Mouse (Mus musculus) effector memory CD4-positive, alpha-beta T cell, adult 5 months (primary cell): ENCODE measurements around the gene Pdgfb. TPM values are rescaled to one million over a fixed set of nuclear protein-coding genes. Genes with fewer than 3 reads are reported as not detected.

Experiments used
- polyA plus RNA-seq: library from polyadenylated mRNA; unstranded; fragments of 100-300 nt; shearing (Covaris generic); gene quantifications from one replicate; pipeline ENCODE4 v1.2.1, GENCODE M21; 2017

Gene Pdgfb
- 0.19 TPM for polyA plus RNA-seq

DNA sequence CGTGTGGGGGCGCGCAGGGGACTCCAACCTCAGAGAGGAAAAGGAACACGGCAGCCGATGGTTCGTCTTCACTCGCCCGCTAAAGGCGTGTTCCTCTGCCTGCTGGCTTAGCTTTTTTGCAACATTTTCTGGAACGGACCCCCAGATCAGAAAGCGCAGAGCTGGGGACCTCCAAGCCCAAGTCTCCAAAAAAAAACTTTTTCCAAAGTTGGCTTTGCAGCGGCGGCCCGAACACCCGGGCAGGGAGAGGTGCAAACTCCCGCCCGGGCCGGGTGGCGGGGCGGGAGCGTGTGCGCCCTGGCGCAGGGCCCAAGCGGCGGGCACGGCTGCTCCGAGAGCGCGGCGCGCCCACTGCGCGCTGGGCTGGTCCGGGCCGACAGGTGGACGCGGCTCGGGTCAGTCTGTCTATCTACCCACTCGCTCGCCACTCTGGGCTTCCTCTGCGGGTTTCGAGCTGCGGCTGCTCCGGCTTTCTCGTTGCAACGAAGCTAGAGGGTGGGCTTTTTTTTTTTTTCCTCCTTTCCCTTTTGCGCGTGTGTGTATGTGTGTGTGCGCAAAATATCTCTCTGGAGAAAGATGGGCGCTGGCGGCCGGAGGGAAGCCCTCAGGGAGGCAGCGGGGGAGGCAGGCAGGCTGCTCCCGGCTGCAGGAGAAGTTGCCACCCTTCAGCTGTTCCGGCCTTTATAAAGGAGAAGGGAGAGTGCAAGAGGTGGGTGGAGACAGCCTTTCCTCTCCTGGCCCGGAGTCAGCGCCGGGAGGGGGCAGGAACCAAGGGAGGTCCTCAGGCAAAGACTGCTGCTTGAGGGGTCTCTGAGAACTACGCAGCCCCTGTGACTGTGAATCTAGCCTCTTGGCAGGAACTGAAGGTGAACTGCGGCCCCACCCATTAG lies at the start of gene Pdgfb:
Gene Pdgfb (minus strand): TSS at position 657 of the 890 bp plus-strand sequence.

DNA sequence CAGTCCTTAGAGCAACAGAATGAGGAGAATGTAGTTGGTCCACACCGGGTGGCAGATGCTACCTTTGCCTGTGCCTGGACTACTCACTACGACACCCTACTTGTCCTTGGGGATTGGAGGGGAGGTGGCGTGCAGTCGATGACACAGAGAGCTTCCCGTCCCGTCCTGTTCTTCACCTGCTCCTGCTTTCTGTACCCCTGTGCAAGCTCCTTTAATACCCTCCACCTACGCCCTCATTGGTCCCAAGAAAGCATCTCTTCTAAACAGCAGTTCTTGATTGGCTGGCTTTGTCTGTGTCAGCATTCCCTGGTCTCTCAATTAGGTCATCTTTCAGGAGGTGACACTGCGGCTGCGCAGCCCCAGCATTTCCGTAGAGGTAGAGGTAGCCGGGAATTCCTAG lies 43.8 kb downstream of the Pdgfb start, which contains the start of gene Cbx7:
Gene Cbx7 (minus strand): TSS at position 180 of the 400 bp plus-strand sequence.

Other genes with a start within 250 kb of the Pdgfb start
- 5.9 TPM for gene Dnal4, start 237.1 kb downstream of the Pdgfb start, polyA plus RNA-seq
- 0.45 TPM for gene Nptxr, start 210.2 kb downstream of the Pdgfb start, polyA plus RNA-seq
- gene Npcd, start 180.7 kb downstream of the Pdgfb start, polyA plus RNA-seq, result not detected
- 17.2 TPM for gene Cbx6, start 180.3 kb downstream of the Pdgfb start, polyA plus RNA-seq
- 225 TPM for gene Apobec3, start 123.3 kb downstream of the Pdgfb start, polyA plus RNA-seq
- 170 TPM for gene Cbx7, start 43.9 kb downstream of the Pdgfb start, polyA plus RNA-seq
- gene Syngr1, start 76.4 kb upstream of the Pdgfb start, polyA plus RNA-seq, result not detected
- 1,599 TPM for gene Rpl3, start 76.9 kb upstream of the Pdgfb start, polyA plus RNA-seq
- gene Tab1, start 118.2 kb upstream of the Pdgfb start, polyA plus RNA-seq, result 15.1 TPM
- not detected for gene Mgat3, start 158.7 kb upstream of the Pdgfb start, polyA plus RNA-seq
- 22.7 TPM for gene Mief1, start 219.0 kb upstream of the Pdgfb start, polyA plus RNA-seq
- not detected for gene AC140267.1, start 220.9 kb upstream of the Pdgfb start, polyA plus RNA-seq
- gene Atf4, start 240.2 kb upstream of the Pdgfb start, polyA plus RNA-seq, result 327 TPM
- 24.1 TPM for gene Rps19bp1, start 249.3 kb upstream of the Pdgfb start, polyA plus RNA-seq